Mouse (Mus musculus) stomach, embryonic 14.5 days (tissue): ENCODE results near the gene Gm884. TPM values are rescaled to one million over a fixed set of nuclear protein-coding genes. Genes with fewer than 3 reads are reported as not detected.

Source experiments
- ATAC-seq: fragments of 200-750 bp; cut with Nextera tagmentation; 2 replicates; pipeline ENCODE4 v1.8.0; 2017; ENCODE audit warnings: low read depth, moderate TSS enrichment; ENCODE audit not compliant: insufficient number of reproducible peaks, insufficient read depth, low FRiP score
- H3K27ac ChIP-seq: fragments of 300-500 bp; sonication (generic); 2 replicates; pipeline ENCODE4 v1.5.1; 2014; ENCODE audit warnings: mild to moderate bottlenecking, low read length, moderate library complexity, mixed read lengths
- H3K27me3 ChIP-seq: fragments of 300-500 bp; sonication (generic); 2 replicates; pipeline ENCODE4 v1.6.1; 2014; ENCODE audit warnings: low read length, control low read depth, mixed read lengths; ENCODE audit not compliant: control insufficient read depth, insufficient read depth
- H3K36me3 ChIP-seq: fragments of 300-500 bp; sonication (generic); 2 replicates; pipeline ENCODE4 v1.6.1; 2014; ENCODE audit warnings: mild to moderate bottlenecking, control low read depth, low read length, moderate library complexity, mixed read lengths; ENCODE audit not compliant: control insufficient read depth, insufficient read depth
- H3K4me1 ChIP-seq: fragments of 300-500 bp; sonication (generic); 2 replicates; pipeline ENCODE4 v1.6.1; 2014; ENCODE audit warnings: low read length, control low read depth, mixed read lengths; ENCODE audit not compliant: control insufficient read depth, insufficient read depth
- H3K4me2 ChIP-seq: fragments of 300-500 bp; sonication (generic); replicated peaks from 2 replicates; pipeline ENCODE4 v1.6.1; 2014; ENCODE audit warnings: low read depth, low read length, control low read depth
- H3K4me3 ChIP-seq: fragments of 300-500 bp; sonication (generic); 2 replicates; pipeline ENCODE4 v1.5.1; 2014; ENCODE audit warnings: low read depth, low read length, control low read depth
- H3K9ac ChIP-seq: fragments of 300-500 bp; sonication (generic); replicated peaks from 2 replicates; pipeline ENCODE4 v1.6.1; 2014; ENCODE audit warnings: low read depth, mild to moderate bottlenecking, control low read depth, low read length, moderate library complexity, mixed read lengths
- H3K9me3 ChIP-seq: fragments of 300-500 bp; sonication (generic); 2 replicates; pipeline ENCODE4 v1.6.1; 2016; ENCODE audit warnings: low read depth, low read length, control low read depth; ENCODE audit not compliant: control insufficient read depth
- WGBS: fragments of 180-500 bp; shearing (Covaris S2); extraction: QIAGEN DNeasy Blood & Tissue Kit; methylation state at CpG from one replicate; pipeline ENCODE4 v1.1.7; 2014; 5-methylcytosine and 5-hydroxymethylcytosine counted together
- polyA plus RNA-seq: library from polyadenylated mRNA; unstranded; fragments of >200 nt; fragmentation: Nextera tagmentation; extraction: Ambion mirVana; gene quantifications from 2 replicates; pipeline ENCODE4 v1.2.1, GENCODE M21; 2014

The Gm884 gene
- polyA plus RNA-seq, 1 experiment from 2014 or later: not detected

DNA sequence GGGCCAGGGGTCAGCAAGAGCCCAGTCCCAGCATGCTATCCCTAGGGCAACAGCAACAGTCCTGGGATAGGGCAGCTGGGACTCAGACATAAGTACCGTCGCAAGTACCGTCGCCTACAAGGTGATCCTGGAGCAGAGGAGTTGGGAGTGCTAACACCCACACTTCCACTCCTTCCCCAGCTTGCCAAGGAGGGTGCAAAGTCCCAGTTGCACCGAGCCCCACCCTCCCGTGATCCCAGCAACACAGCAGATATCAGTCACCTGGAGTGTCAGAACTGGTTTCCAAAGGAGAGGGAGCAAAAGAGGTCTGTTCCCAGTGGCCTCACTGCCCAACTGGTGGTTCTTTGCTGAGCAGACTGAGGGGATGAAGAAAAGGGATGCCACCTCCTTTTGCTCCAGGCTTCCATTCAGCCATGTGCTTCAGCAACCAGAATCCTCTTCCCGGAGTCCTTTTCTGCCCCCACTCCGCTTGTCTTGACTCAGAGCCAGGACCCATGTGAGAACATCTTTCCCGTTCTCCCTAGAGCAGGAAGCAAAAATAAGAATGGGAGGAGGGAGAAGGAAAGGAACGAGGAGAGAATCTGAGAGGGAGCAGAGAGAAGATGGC is 32.5 kb upstream of the Gm884 start:
- WGBS: 65% methylated on average over 10 of the region's 10 CpGs
- Histone ChIP-seq H3K36me3 (no peaks in the 10 kb centered on the region), H3K27ac (no peak overlapping the region), H3K9ac (no peak overlapping the region), H3K4me2 (no peak overlapping the region), H3K9me3 (no peaks in the 10 kb centered on the region), H3K4me3 (no peak overlapping the region), H3K4me1 (0 out of 2 replicates have a peak, but pooled peaks cover 10% of the 10 kb centered on the region), H3K27me3 (peaks cover 40% of the 10 kb centered on the region)
- no peak for ATAC-seq

DNA sequence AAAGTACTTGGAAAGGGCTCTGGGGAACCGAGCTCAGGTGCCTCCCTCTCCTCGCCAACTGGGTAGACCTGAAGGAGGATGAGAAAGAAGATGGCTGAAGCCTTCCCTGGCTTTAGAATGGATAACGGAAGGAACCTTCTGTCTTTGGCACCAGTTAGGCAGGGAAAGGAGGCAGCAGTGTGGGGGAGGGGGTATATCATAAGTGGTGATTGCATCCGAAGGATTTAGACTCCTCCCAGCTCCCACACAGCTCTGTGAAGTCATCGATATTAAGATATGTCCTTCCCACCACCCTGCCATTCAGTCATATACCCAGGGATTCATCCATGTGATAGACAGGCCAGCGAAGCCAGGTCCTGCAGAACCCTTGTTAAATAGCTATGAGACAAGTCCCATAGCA is 30.5 kb upstream of the Gm884 start:
- Histone ChIP-seq H3K4me1 (0 out of 2 replicates have a peak, but pooled peaks cover 10% of the 10 kb centered on the region), H3K4me2 (no peak overlapping the region), H3K36me3 (no peaks in the 10 kb centered on the region), H3K9ac (no peak overlapping the region), H3K9me3 (no peaks in the 10 kb centered on the region), H3K27me3 (peaks cover 51% of the 10 kb centered on the region), H3K4me3 (no peak overlapping the region), H3K27ac (no peak overlapping the region)
- WGBS: 81% methylated on average over 6 of the region's 6 CpGs
- no peak for ATAC-seq

DNA sequence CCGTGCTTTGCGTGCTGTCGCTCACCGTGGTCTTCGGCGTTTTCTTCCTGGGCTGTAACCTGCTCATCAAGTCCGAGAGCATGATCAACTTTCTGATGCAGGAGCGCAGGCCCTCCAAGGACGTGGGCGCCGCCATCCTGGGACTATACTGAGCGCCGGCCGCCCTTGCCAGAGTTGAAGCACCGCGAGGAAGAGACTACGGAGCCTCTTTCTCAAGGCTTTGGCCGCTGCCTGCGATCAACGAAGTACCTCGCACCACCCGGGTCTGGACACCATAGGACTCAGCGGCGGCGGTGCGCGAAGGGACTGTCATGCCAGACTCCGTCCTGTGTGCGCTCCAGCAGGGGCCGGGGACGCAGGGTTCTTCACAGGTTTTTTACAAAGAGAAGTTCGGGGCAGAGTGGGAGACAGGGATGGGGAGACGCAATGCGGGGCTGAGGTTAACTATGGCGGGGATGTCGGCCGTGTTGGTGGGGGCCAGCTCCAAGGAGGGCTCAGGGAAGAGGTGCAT is 29.1 kb upstream of the Gm884 start:
- Histone ChIP-seq H3K4me2 (peak overlapping the region; percentile 57), H3K36me3 (no peaks in the 10 kb centered on the region), H3K9ac (no peak overlapping the region)

DNA sequence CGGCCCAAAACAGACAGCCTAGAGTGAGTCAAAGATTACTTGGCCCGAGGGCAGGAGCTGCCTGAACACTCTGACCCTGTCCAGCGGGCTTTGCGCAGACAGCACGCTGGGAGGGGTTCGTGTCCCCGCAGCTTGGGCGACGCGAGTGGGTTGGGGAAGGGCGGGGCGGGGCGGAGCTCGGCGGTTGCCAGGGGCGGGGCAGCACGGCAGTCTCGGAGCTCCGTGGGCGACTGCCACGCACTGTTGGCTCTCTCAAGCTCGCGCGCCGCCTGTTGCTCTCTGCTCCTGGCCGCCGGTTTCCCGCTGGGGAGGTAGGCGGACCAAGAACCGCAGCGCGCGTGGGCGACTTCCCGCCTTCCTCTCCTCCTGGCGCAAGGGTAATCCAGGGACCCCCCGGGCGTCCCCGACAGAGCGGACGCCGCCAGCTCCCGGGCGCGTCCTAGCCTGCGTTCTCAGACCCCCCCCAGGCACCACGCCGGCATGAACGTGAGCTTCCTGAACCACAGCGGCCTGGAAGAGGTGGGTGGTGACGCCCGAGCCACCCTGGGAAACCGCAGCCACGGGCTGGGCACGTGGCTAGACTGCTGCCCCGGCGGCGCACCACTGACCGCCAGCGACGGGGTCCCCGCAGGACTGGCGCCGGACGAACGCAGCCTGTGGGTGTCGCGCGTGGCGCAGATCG is 28.5 kb upstream of the Gm884 start, which contains the start of gene Rprml:
Gene Rprml, plus strand, starts transcription at position 270 of the 682 bp plus-strand sequence.
- no peak for ATAC-seq
- H3K27me3 ChIP-seq: peaks cover 54% of the 10 kb centered on the region
- H3K27ac ChIP-seq: no peak within 1 kb of the TSS
- no peaks in the 10 kb centered on the region for H3K36me3 ChIP-seq
- H3K9ac ChIP-seq: no peak within 1 kb of the TSS
- H3K9me3 ChIP-seq: no peaks in the 10 kb centered on the region
- peak within 1 kb of the TSS; percentile 35 for H3K4me3 ChIP-seq
- 0 out of 2 replicates have a peak, but pooled peaks cover 10% of the 10 kb centered on the region for H3K4me1 ChIP-seq
- peak within 1 kb of the TSS; percentile 57 for H3K4me2 ChIP-seq
- WGBS: 1% methylated on average over 66 of the region's 71 CpGs

More for the DNA sequence above, 29.1 kb upstream of the Gm884 start:
- H3K4me3 ChIP-seq: peak overlapping the region; percentile 35
- no peak overlapping the region for H3K27ac ChIP-seq
- H3K27me3 ChIP-seq: peaks cover 54% of the 10 kb centered on the region
- ATAC-seq: no peak
- 3% methylated on average over 37 of the region's 37 CpGs for WGBS
- H3K4me1 ChIP-seq: 0 out of 2 replicates have a peak, but pooled peaks cover 10% of the 10 kb centered on the region
- no peaks in the 10 kb centered on the region for H3K9me3 ChIP-seq

DNA sequence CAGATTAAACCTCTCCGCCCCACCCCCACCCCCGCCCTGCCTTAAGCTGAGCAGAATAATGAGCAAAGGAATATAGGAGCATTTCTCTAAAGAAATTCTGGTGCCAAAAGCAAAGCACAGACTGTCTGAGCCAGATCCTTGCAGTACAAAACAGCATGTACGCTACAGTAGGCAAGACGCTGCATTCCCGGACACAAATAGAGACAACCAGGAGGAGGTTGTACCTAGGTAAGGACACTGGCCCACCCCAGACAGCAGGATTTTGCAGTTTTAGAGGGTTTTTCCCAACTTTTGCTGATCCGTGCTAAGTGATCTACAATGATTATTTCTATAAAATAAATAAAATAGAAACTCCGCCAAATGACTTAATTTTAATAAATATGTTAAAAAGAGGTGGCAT is 27.7 kb upstream of the Gm884 start:
- Histone ChIP-seq H3K4me3 (no peak overlapping the region), H3K36me3 (no peaks in the 10 kb centered on the region), H3K9ac (no peak overlapping the region), H3K27ac (no peak overlapping the region), H3K4me1 (0 out of 2 replicates have a peak, but pooled peaks cover 10% of the 10 kb centered on the region), H3K27me3 (peaks cover 54% of the 10 kb centered on the region), H3K9me3 (no peaks in the 10 kb centered on the region), H3K4me2 (no peak overlapping the region)
- WGBS: 33% methylated on average over 7 of the region's 7 CpGs
- no peak for ATAC-seq

DNA sequence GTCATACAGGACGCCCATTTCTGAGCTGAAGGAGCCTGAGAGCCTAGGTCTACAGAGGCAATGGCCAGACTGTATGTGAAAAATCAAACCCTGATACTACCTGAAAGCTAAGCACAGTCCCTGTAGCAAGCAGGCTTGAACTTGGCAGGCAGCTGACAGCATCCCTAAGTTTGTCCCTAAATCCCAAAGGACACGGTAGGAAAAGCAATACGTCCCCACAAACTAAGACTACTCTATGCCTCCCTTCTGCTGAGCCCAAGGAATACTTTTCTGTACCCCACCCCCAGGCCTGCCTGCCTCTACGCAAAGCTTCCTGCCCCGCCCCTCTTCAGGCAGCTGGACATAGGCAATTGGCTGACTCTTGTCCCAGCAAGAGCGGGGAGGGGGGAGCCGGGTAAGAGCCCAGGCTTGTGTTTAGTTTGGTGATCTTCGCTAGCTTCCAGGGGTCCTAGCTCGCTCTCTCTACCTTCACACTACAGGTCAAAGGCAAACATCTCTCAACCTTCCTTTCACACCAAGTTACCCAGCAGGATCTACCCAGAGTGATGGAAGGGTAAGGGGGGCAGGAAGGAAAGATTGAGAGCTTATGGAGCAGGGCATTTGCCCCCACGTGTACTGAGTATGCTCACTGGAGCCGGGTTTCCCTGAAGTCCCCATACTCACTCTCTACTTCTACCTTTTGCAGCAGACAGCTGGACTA is 27.1 kb upstream of the Gm884 start:
- H3K9ac ChIP-seq: no peak overlapping the region
- WGBS: 9% methylated on average over 11 of the region's 11 CpGs
- no peaks in the 10 kb centered on the region for H3K9me3 ChIP-seq
- no peak overlapping the region for H3K27ac ChIP-seq
- ATAC-seq: no peak
- no peak overlapping the region for H3K4me2 ChIP-seq
- H3K4me3 ChIP-seq: no peak overlapping the region
- H3K27me3 ChIP-seq: peaks cover 52% of the 10 kb centered on the region
- no peaks in the 10 kb centered on the region for H3K36me3 ChIP-seq
- 0 out of 2 replicates have a peak, but pooled peaks cover 10% of the 10 kb centered on the region for H3K4me1 ChIP-seq

DNA sequence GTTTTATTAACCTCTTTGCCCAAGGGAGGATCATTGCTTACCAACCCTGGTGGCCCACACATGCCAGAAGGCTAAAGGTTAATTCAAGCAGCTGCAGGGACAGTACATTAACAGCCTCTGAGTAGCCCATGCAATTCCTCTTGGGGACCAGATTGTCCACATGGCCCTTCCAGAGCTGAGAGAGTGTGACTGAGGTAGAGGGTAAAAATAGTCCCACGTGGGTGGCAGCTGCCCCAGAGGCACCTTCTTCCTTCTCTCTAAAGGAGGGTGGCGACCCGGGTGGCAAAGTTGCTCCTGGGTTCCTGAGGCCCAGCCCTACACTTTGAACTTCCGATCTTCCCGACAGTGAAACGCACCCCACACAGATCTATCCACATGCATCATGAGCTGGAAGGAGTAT is 25.4 kb upstream of the Gm884 start:
- H3K27me3 ChIP-seq: peaks cover 36% of the 10 kb centered on the region
- no peak for ATAC-seq
- H3K4me3 ChIP-seq: no peak overlapping the region
- 77% methylated on average over 6 of the region's 6 CpGs for WGBS
- H3K9ac ChIP-seq: no peak overlapping the region
- H3K36me3 ChIP-seq: no peaks in the 10 kb centered on the region
- no peak overlapping the region for H3K4me2 ChIP-seq
- no peak overlapping the region for H3K27ac ChIP-seq
- 0 out of 2 replicates have a peak, but pooled peaks cover 10% of the 10 kb centered on the region for H3K4me1 ChIP-seq
- no peaks in the 10 kb centered on the region for H3K9me3 ChIP-seq

DNA sequence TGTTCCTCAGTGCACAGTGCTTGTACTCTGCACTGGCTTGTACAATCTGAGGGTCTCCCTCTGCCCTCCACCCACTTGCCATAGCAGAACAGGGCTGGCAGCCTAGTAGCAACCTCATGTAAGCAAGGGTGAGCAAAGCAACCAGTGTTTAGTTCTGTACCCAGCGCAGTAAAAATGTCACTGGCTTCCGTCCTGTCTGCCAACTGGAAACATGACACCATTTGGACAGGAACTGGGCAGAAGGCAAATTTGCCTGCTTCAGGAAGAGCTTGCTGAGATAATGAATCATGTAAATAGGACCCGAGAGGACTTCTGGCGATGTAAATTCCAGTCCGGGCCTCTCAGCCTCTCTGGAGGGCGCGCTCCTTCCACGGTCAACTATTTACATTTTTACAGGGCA is 24.8 kb upstream of the Gm884 start:
- H3K27me3 ChIP-seq: peaks cover 31% of the 10 kb centered on the region
- no peaks in the 10 kb centered on the region for H3K36me3 ChIP-seq
- no peak overlapping the region for H3K4me2 ChIP-seq
- no peak overlapping the region for H3K27ac ChIP-seq
- no peak overlapping the region for H3K4me3 ChIP-seq
- H3K9me3 ChIP-seq: no peaks in the 10 kb centered on the region
- no peak overlapping the region for H3K9ac ChIP-seq
- WGBS: 52% methylated on average over 8 of the region's 8 CpGs
- H3K4me1 ChIP-seq: 0 out of 2 replicates have a peak, but pooled peaks cover 10% of the 10 kb centered on the region
- no peak for ATAC-seq
